Mouse (Mus musculus) ES-Bruce4 (cell line): ENCODE results near the gene Ccnt2. TPM values are rescaled to one million over a fixed set of nuclear protein-coding genes. Genes with fewer than 3 reads are reported as not detected.

ENCODE experiments used
- H3K27ac ChIP-seq: 2 replicates; pipeline ENCODE4 v1.5.1; 2012; ENCODE audit warnings: low read length, inconsistent platforms; ENCODE audit not compliant: insufficient read depth
- H3K27me3 ChIP-seq: 2 replicates; pipeline ENCODE4 v1.6.1; 2012; ENCODE audit warnings: mild to moderate bottlenecking, low read length, inconsistent platforms; ENCODE audit not compliant: control insufficient read depth, poor library complexity, insufficient read depth, severe bottlenecking
- H3K36me3 ChIP-seq: 2 replicates; pipeline ENCODE4 v1.6.1; 2012; ENCODE audit warnings: inconsistent platforms, mild to moderate bottlenecking, low read length, moderate library complexity; ENCODE audit not compliant: control insufficient read depth, poor library complexity, insufficient read depth, severe bottlenecking
- H3K4me1 ChIP-seq: one replicate; pipeline ENCODE4 v1.8.1; 2011; ENCODE audit warnings: low read length; ENCODE audit not compliant: control insufficient read depth, insufficient read depth
- H3K4me3 ChIP-seq: 2 replicates; pipeline ENCODE4 v1.5.1; 2011; ENCODE audit warnings: low read depth, mild to moderate bottlenecking, low read length
- H3K9ac ChIP-seq: 2 replicates; pipeline ENCODE4 v1.6.1; 2012; ENCODE audit warnings: low read depth, mild to moderate bottlenecking, inconsistent platforms; ENCODE audit not compliant: poor library complexity, severe bottlenecking
- H3K9me3 ChIP-seq: replicated peaks from 2 replicates; pipeline ENCODE4 v1.6.1; 2012; ENCODE audit warnings: mild to moderate bottlenecking, low read length, inconsistent platforms; ENCODE audit not compliant: control insufficient read depth, poor library complexity, insufficient read depth, severe bottlenecking
- CTCF ChIP-seq: IDR thresholded peaks from one replicate; pipeline ENCODE4 v1.8.1; 2011; ENCODE audit warnings: low read depth, low read length
- EP300 ChIP-seq: IDR thresholded peaks from 2 replicates; pipeline ENCODE4 v1.6.1; 2011; ENCODE audit warnings: low read depth, low read length; ENCODE audit not compliant: insufficient read depth
- POLR2A ChIP-seq: IDR thresholded peaks from one replicate; pipeline ENCODE4 v1.8.1; 2011; ENCODE audit warnings: low read length; ENCODE audit not compliant: insufficient read depth
- polyA plus RNA-seq: library from polyadenylated mRNA; stranded (reverse); fragments of >200 nt; gene quantifications from 2 replicates; pipeline ENCODE4 v1.2.4, GENCODE M21; 2011; ENCODE audit warnings: low read depth; ENCODE audit not compliant: missing spikeins, insufficient read depth, insufficient read length

The Ccnt2 gene
- polyA plus RNA-seq, 1 experiment = 120 TPM

- no peaks in the 10 kb centered on the region for H3K27me3 ChIP-seq
- no peaks in the 10 kb centered on the region for H3K36me3 ChIP-seq
- H3K27ac ChIP-seq = no peak overlapping the region
- no peak for TF ChIP-seq CTCF
- TF ChIP-seq EP300 = no peak
- TF ChIP-seq POLR2A = no peak
- H3K9me3 ChIP-seq = no peaks in the 10 kb centered on the region
- H3K9ac ChIP-seq = no peak overlapping the region
- H3K4me3 ChIP-seq = no peak overlapping the region
- no peaks in the 10 kb centered on the region for H3K4me1 ChIP-seq
These were observed 71.5 kb downstream of the Ccnt2 start for GRCm38 (mm10) chr1:127845472-127845871.

GRCm38 (mm10) chr1:127850075-127850610 lies 76.2 kb downstream of the Ccnt2 start:
- no peak overlapping the region for H3K27ac ChIP-seq
- no peaks in the 10 kb centered on the region for H3K4me1 ChIP-seq
- TF ChIP-seq EP300 = no peak
- TF ChIP-seq CTCF = no peak
- TF ChIP-seq POLR2A = no peak
- no peak overlapping the region for H3K9ac ChIP-seq
- H3K4me3 ChIP-seq = no peak overlapping the region
- no peaks in the 10 kb centered on the region for H3K27me3 ChIP-seq
- H3K9me3 ChIP-seq = no peaks in the 10 kb centered on the region
- H3K36me3 ChIP-seq = no peaks in the 10 kb centered on the region

- no peak for TF ChIP-seq CTCF
- no peak for TF ChIP-seq POLR2A
- no peak for TF ChIP-seq EP300
- no peaks in the 10 kb centered on the region for H3K36me3 ChIP-seq
- H3K9ac ChIP-seq = no peak within 1 kb of the TSS
- H3K27ac ChIP-seq = no peak within 1 kb of the TSS
- H3K4me3 ChIP-seq = no peak within 1 kb of the TSS
- no peaks in the 10 kb centered on the region for H3K4me1 ChIP-seq
- no peaks in the 10 kb centered on the region for H3K27me3 ChIP-seq
- H3K9me3 ChIP-seq = no peaks in the 10 kb centered on the region
These were observed 80.7 kb downstream of the Ccnt2 start, which contains the start of gene Map3k19 for GRCm38 (mm10) chr1:127854486-127855222. Gene Map3k19 (minus strand): TSS chr1:127855031.

Other genes with a start within 250 kb of the Ccnt2 start
- 0.24 and 1.6 TPM in 2 replicates for gene Tmem163, start 94.6 kb upstream of the Ccnt2 start, polyA plus RNA-seq
- gene Acmsd, start 44.8 kb upstream of the Ccnt2 start, polyA plus RNA-seq = not detected in 2 replicates
- gene Map3k19, start 80.9 kb downstream of the Ccnt2 start, polyA plus RNA-seq = not detected in 2 replicates
- 24.0 and 28.3 TPM in 2 replicates for gene Rab3gap1, start 94.6 kb downstream of the Ccnt2 start, polyA plus RNA-seq